Mouse (Mus musculus) limb, embryonic 13.5 days (tissue): ENCODE data around the gene Arl15. TPM values are rescaled to one million over a fixed set of nuclear protein-coding genes. Genes with fewer than 3 reads are reported as not detected.

Source experiments
- ATAC-seq: fragments of 200-750 bp; cut with Nextera tagmentation; 2 replicates; pipeline ENCODE4 v1.8.0; 2017; ENCODE audit warnings: low read depth, moderate number of reproducible peaks, moderate TSS enrichment; ENCODE audit not compliant: low FRiP score
- H3K27ac ChIP-seq: fragments of 300-500 bp; sonication (generic); 2 replicates; pipeline ENCODE4 v1.5.1; 2015; ENCODE audit warnings: inconsistent platforms, mild to moderate bottlenecking, moderate library complexity
- H3K27me3 ChIP-seq: fragments of 300-500 bp; sonication (generic); 2 replicates; pipeline ENCODE4 v1.6.1; 2015; ENCODE audit warnings: mild to moderate bottlenecking, inconsistent platforms
- H3K36me3 ChIP-seq: fragments of 300-500 bp; sonication (generic); 2 replicates; pipeline ENCODE4 v1.6.1; 2015; ENCODE audit warnings: inconsistent platforms, mild to moderate bottlenecking, moderate library complexity
- H3K4me1 ChIP-seq: fragments of 300-500 bp; sonication (generic); 2 replicates; pipeline ENCODE4 v1.6.1; 2015; ENCODE audit warnings: inconsistent platforms
- H3K4me2 ChIP-seq: fragments of 300-500 bp; sonication (generic); replicated peaks from 2 replicates; pipeline ENCODE4 v1.6.1; 2015; ENCODE audit warnings: inconsistent platforms, mild to moderate bottlenecking, moderate library complexity
- H3K4me3 ChIP-seq: fragments of 300-500 bp; sonication (generic); 2 replicates; pipeline ENCODE4 v1.5.1; 2015; ENCODE audit warnings: moderate library complexity, mild to moderate bottlenecking, inconsistent platforms
- H3K9ac ChIP-seq: fragments of 300-500 bp; sonication (generic); 2 replicates; pipeline ENCODE4 v1.6.1; 2015; ENCODE audit warnings: mild to moderate bottlenecking, inconsistent platforms
- H3K9me3 ChIP-seq: fragments of 300-500 bp; sonication (generic); 2 replicates; pipeline ENCODE4 v1.6.1; 2016; ENCODE audit warnings: inconsistent platforms
- WGBS: fragments of 180-500 bp; shearing (Covaris S2); methylation state at CpG from one replicate; pipeline ENCODE4 v1.1.7; 2015; 5-methylcytosine and 5-hydroxymethylcytosine counted together
- polyA plus RNA-seq: library from polyadenylated mRNA; unstranded; fragments of >200 nt; fragmentation: Nextera tagmentation; extraction: Ambion mirVana; gene quantifications from 2 replicates; pipeline ENCODE4 v1.2.1, GENCODE M21; 2015

Arl15 gene
- polyA plus RNA-seq, 1 experiment from 2014 or later: 14.2 TPM

DNA sequence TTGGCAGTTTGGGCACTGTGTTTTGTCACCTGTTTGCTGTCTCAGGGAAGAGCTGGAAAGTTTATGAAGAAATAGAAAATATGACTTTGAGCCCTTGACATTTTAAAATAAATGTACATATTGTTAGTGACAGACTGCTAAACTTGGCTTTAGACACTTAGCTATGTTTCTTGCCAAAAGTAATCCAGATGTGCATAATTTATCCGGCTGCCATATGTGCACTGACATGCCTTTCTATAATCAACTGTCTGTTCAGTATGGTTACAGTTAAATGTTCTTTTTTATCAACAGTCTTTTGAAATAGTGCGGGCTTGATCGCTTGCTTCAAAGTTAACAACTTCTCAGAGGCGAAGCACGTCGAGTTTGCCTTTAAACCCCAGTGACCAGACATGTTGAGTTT, 209.9 kb downstream of the Arl15 start:
- Histone ChIP-seq H3K4me2 (no peak overlapping the region), H3K27ac (no peak overlapping the region)
- ATAC-seq: no peak

DNA sequence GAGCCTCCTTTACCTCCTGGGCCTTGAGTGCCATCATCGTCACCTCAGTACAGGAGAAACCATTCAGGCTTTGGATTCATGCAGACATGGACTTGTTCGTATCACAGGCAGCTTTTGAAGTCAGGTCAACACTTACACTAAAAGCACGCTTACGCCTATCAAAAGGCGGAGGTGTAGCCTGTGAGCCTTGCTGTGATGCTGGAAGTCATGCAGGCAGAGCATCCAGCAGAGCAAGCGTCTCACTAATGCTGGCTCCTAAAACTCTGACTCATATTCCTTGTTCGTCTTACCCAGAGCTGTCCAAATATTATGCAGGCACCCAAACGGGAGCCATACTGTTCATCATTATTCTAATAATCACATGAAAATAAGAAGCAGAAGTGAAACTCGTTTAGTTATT, 215.5 kb downstream of the Arl15 start:
- Histone ChIP-seq H3K36me3 (no peaks in the 10 kb centered on the region), H3K27me3 (no peaks in the 10 kb centered on the region), H3K27ac (no peak overlapping the region), H3K4me3 (no peak overlapping the region), H3K4me2 (no peak overlapping the region), H3K4me1 (peaks cover 11% of the 10 kb centered on the region), H3K9me3 (no peaks in the 10 kb centered on the region), H3K9ac (no peak overlapping the region)
- ATAC-seq: no peak
- 68% methylated on average over 9 of the region's 9 CpGs for WGBS

More for the DNA sequence above, 209.9 kb downstream of the Arl15 start:
- no peak overlapping the region for H3K4me3 ChIP-seq
- H3K27me3 ChIP-seq: no peaks in the 10 kb centered on the region
- no peak overlapping the region for H3K9ac ChIP-seq
- H3K9me3 ChIP-seq: no peaks in the 10 kb centered on the region
- H3K36me3 ChIP-seq: no peaks in the 10 kb centered on the region
- 0 out of 2 replicates have a peak, but pooled peaks cover 6% of the 10 kb centered on the region for H3K4me1 ChIP-seq
- 68% methylated on average over 6 of the region's 6 CpGs for WGBS

- Histone ChIP-seq H3K27ac (no peak overlapping the region), H3K4me3 (no peak overlapping the region), H3K9me3 (no peaks in the 10 kb centered on the region), H3K36me3 (no peaks in the 10 kb centered on the region), H3K4me2 (no peak overlapping the region), H3K4me1 (peaks cover 11% of the 10 kb centered on the region), H3K27me3 (no peaks in the 10 kb centered on the region), H3K9ac (no peak overlapping the region)
- 79% methylated on average over 9 of the region's 9 CpGs for WGBS
- ATAC-seq: no peak
Observed at GRCm38 (mm10) chr13:114010521-114010920, 216.2 kb downstream of the Arl15 start.

DNA sequence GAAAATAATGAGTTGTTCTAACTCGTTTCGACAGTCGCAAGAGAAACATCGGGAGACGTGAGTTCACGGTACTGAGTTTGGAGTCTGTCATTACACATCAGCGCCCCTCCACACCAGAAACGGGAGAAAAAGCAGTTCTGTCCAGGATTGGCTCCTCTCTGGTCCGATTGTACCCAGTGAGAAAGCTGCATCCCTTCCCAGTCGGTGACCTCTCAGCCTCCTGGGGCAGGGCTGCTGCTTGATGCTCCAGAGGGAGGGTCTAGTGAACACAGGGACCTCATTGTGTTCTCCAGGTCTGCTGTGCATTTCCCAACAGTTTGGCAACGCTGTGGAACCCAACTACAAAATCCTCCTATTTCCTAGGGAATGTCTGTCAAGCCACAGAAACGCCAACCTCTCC, 216.7 kb downstream of the Arl15 start:
- ATAC-seq: no peak
- no peaks in the 10 kb centered on the region for H3K36me3 ChIP-seq
- H3K9me3 ChIP-seq: no peaks in the 10 kb centered on the region
- no peak overlapping the region for H3K27ac ChIP-seq
- WGBS: 55% methylated on average over 12 of the region's 12 CpGs
- H3K4me3 ChIP-seq: no peak overlapping the region
- no peaks in the 10 kb centered on the region for H3K27me3 ChIP-seq
- no peak overlapping the region for H3K9ac ChIP-seq
- H3K4me1 ChIP-seq: peaks cover 11% of the 10 kb centered on the region
- H3K4me2 ChIP-seq: no peak overlapping the region

DNA sequence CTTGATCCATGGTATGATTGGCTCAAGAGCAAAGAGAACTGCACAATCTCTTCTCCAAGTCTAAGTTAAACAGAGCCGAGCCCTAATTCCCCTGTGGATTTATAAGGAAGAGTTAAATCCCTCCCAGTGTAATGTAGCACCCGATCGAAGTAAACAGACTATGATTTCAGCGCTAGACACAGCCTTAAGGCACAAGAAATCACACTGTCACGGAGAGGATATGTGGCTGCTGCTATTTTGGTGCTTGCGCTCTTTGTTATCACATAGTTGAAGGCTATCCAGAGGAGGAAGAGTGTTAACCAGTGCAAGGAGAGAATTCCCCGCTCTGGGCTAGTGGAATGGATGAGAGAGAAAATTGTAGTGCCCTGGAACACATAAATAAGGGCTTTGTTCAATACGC, 223.6 kb downstream of the Arl15 start:
- Histone ChIP-seq H3K9ac (no peak overlapping the region), H3K27me3 (no peaks in the 10 kb centered on the region), H3K36me3 (no peaks in the 10 kb centered on the region), H3K4me2 (no peak overlapping the region), H3K4me3 (no peak overlapping the region), H3K27ac (no peak overlapping the region), H3K4me1 (no peaks in the 10 kb centered on the region), H3K9me3 (no peaks in the 10 kb centered on the region)
- ATAC-seq: no peak
- 79% methylated on average over 8 of the region's 8 CpGs for WGBS

GRCm38 (mm10) chr13:114023541-114023940, 229.2 kb downstream of the Arl15 start:
- Histone ChIP-seq H3K27me3 (no peaks in the 10 kb centered on the region), H3K36me3 (no peaks in the 10 kb centered on the region), H3K9me3 (no peaks in the 10 kb centered on the region), H3K9ac (no peak overlapping the region), H3K4me2 (no peak overlapping the region), H3K4me3 (no peak overlapping the region), H3K27ac (no peak overlapping the region), H3K4me1 (no peaks in the 10 kb centered on the region)
- WGBS: 93% methylated on average over 7 of the region's 7 CpGs
- ATAC-seq: no peak

- WGBS: 76% methylated on average over 6 of the region's 6 CpGs
- Histone ChIP-seq H3K4me1 (no peaks in the 10 kb centered on the region), H3K27ac (no peak overlapping the region)
Observed at GRCm38 (mm10) chr13:114026306-114026705, 232.0 kb downstream of the Arl15 start.

GRCm38 (mm10) chr13:114026751-114027150, 232.4 kb downstream of the Arl15 start:
- H3K27ac ChIP-seq: no peak overlapping the region
- H3K27me3 ChIP-seq: no peaks in the 10 kb centered on the region
- H3K9ac ChIP-seq: no peak overlapping the region
- no peaks in the 10 kb centered on the region for H3K36me3 ChIP-seq
- no peaks in the 10 kb centered on the region for H3K9me3 ChIP-seq
- H3K4me3 ChIP-seq: no peak overlapping the region
- no peaks in the 10 kb centered on the region for H3K4me1 ChIP-seq
- 84% methylated on average over 7 of the region's 7 CpGs for WGBS
- no peak overlapping the region for H3K4me2 ChIP-seq
- ATAC-seq: no peak

More at GRCm38 (mm10) chr13:114026306-114026705, 232.0 kb downstream of the Arl15 start:
- no peak for ATAC-seq
- Histone ChIP-seq H3K9me3 (no peaks in the 10 kb centered on the region), H3K27me3 (no peaks in the 10 kb centered on the region), H3K9ac (no peak overlapping the region), H3K36me3 (no peaks in the 10 kb centered on the region), H3K4me3 (no peak overlapping the region), H3K4me2 (no peak overlapping the region)

- Histone ChIP-seq H3K36me3 (no peaks in the 10 kb centered on the region), H3K4me3 (no peak overlapping the region), H3K9ac (no peak overlapping the region), H3K27me3 (no peaks in the 10 kb centered on the region), H3K9me3 (no peaks in the 10 kb centered on the region), H3K4me1 (no peaks in the 10 kb centered on the region; the same call in 1 of the 2 replicates), H3K4me2 (no peak overlapping the region), H3K27ac (no peak overlapping the region)
- WGBS: 63% methylated on average over 10 of the region's 10 CpGs
- ATAC-seq: no peak
Observed at GRCm38 (mm10) chr13:114048071-114048470, 253.8 kb downstream of the Arl15 start.

DNA sequence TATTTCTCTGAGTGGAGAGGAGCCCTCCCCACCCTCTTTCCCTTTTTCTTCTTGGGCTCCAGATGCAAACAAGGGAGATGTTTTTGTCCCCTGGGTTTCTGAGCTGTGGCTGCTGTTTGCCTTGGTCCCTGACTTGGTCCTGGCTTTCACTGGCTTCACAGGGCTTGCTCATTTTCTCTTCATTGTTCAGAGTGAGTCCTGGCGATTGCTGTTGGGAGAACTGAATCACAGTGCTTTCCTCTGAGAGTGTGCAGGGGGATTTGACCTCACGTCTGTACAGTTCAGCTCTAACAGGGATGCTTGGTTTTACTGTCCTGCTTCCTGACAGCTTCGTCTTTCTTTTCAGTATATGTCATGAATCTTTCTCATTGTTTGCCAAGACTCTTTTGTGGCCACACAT, 254.4 kb downstream of the Arl15 start:
- H3K27ac ChIP-seq: no peak overlapping the region

DNA sequence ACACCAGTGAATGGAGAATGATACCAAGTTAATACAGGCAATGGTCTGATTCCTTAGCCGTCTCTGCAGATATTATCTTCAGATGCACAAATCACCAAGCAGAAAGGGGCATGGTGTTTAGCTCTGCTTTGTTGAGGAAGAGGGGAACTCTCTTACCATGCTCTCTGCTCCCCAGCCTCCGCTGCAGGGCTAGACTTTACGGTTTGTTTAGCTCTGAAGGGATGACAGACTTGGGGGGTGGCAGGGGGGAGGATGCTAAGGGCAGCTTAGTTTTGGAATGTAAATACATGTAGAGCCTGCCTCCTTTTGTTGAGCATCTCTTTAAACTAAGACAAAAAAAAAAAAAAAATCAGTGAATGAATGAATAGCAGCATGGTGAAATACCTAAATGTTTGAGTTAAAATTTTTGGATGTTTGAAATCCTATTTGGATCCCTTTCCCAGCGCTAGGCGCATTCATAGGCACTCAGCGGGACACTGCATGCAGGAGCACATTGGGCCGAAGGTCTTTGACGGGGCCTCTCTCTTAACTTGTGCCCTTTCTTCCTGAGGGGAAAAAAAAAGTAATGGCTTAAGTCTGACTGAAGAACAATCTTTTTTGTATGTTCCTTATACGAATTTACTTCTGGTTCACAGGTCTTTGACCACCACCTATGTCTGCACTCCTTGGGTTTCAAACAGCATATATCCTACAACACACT, 257.0 kb downstream of the Arl15 start:
- ATAC-seq: no peak
- Histone ChIP-seq H3K27me3 (no peaks in the 10 kb centered on the region), H3K27ac (no peak overlapping the region), H3K36me3 (no peaks in the 10 kb centered on the region), H3K4me2 (no peak overlapping the region), H3K9me3 (no peaks in the 10 kb centered on the region), H3K9ac (no peak overlapping the region), H3K4me1 (no peaks in the 10 kb centered on the region; the same call in 1 of the 2 replicates), H3K4me3 (no peak overlapping the region)
- WGBS: 39% methylated on average over 9 of the region's 9 CpGs

More for the DNA sequence above, 254.4 kb downstream of the Arl15 start:
- Histone ChIP-seq H3K4me3 (no peak overlapping the region), H3K27me3 (no peaks in the 10 kb centered on the region), H3K4me1 (no peaks in the 10 kb centered on the region; the same call in 1 of the 2 replicates), H3K9ac (no peak overlapping the region), H3K36me3 (no peaks in the 10 kb centered on the region), H3K9me3 (no peaks in the 10 kb centered on the region), H3K4me2 (no peak overlapping the region)
- 61% methylated on average over 3 of the region's 3 CpGs for WGBS
- no peak for ATAC-seq

DNA sequence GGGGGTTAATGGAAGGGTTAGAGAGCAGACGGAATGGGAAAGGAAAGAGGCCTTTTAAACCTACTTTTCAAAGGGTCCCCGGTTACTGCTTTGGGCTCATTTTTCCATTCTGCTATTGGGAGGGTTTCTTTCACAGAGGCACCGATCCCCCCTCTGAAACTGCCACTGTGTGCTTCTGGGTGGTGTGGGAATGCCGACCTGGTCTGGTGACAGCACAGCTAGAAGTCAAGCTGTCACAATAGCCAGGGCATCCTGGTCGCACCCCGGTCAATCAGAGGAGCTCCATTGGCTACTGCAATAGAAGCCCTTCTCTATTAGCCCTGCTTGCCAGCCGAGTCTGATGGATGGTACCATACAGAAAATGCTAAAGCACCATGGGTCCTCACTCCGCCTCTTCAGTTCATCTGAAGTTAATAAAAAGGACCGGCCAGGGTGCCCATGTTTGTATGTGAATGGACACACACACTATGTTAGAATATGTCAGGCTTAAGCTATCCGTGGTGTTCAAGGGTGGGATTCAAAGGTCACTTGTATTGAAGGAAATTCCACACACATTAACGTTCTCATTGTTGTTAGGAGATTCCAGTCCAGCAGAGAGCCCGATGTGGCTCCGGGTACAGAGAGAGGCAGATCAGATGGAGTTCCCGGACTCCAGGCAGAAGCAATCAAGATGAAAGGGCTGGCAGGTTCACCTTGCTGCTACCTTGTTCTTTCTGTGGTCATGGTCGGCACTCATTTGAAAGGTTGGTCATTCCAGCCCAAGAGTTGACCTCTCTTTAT, 258.3 kb downstream of the Arl15 start:
- ATAC-seq: no peak
- Histone ChIP-seq H3K27me3 (no peaks in the 10 kb centered on the region), H3K4me1 (no peaks in the 10 kb centered on the region; the same call in 1 of the 2 replicates), H3K27ac (no peak overlapping the region), H3K9ac (peak overlapping the region; percentile 13; the same call in 1 of the 2 replicates), H3K9me3 (no peaks in the 10 kb centered on the region), H3K4me3 (no peak overlapping the region), H3K36me3 (no peaks in the 10 kb centered on the region), H3K4me2 (no peak overlapping the region)
- WGBS: 66% methylated on average over 15 of the region's 15 CpGs
